Mouse (Mus musculus) heart, adult 2 months (tissue): Measurements from ENCODE around the gene Foxn3. TPM values are rescaled to one million over a fixed set of nuclear protein-coding genes. Genes with fewer than 3 reads are reported as not detected.
A peak's percentile ranks its signal among the peaks of the same experiment; 100 is the strongest.

Experiments used
- DNase-seq, 2 experiments: peaks; one replicate each; pipeline ENCODE4 v3.0.0; 2021
- H3K27ac ChIP-seq: fragments of 200-600 bp; 2 replicates; pipeline ENCODE4 v1.8.1; 2022
- H3K27me3 ChIP-seq: fragments of 200-500 bp; 2 replicates; pipeline ENCODE4 v1.6.1; 2012; ENCODE audit warnings: mild to moderate bottlenecking, low read length, inconsistent platforms, mixed read lengths; ENCODE audit not compliant: control insufficient read depth, insufficient read depth
- H3K36me3 ChIP-seq: fragments of 200-500 bp; 2 replicates; pipeline ENCODE4 v1.6.1; 2012; ENCODE audit warnings: low read length, inconsistent platforms; ENCODE audit not compliant: control insufficient read depth, insufficient read depth
- H3K4me1 ChIP-seq: fragments of 200-500 bp; 2 replicates; pipeline ENCODE4 v1.6.1; 2011; ENCODE audit warnings: low read length; ENCODE audit not compliant: control insufficient read depth, insufficient read depth
- H3K4me3 ChIP-seq: fragments of 200-600 bp; 2 replicates; pipeline ENCODE4 v1.8.1; 2022
- H3K79me2 ChIP-seq: fragments of 200-500 bp; replicated peaks from 2 replicates; pipeline ENCODE4 v1.6.1; 2012; ENCODE audit warnings: mild to moderate bottlenecking, inconsistent platforms, low read length, moderate library complexity, mixed read lengths; ENCODE audit not compliant: control insufficient read depth, insufficient read depth
- H3K9ac ChIP-seq: fragments of 200-500 bp; 2 replicates; pipeline ENCODE4 v1.6.1; 2012; ENCODE audit warnings: low read depth, mild to moderate bottlenecking, control low read depth, inconsistent platforms, low read length, mixed read lengths
- CTCF ChIP-seq: fragments of 200-600 bp; IDR thresholded peaks from 2 replicates; pipeline ENCODE4 v1.8.1; 2022; ENCODE audit warnings: antibody characterized with exemption, mild to moderate bottlenecking, moderate library complexity
- EP300 ChIP-seq: fragments of 200-500 bp; IDR thresholded peaks from 2 replicates; pipeline ENCODE4 v1.6.1; 2011; ENCODE audit warnings: low read depth, low read length, control low read depth; ENCODE audit not compliant: insufficient read depth
- POLR2A ChIP-seq: fragments of 200-500 bp; IDR thresholded peaks from 2 replicates; pipeline ENCODE4 v1.6.1; 2011; ENCODE audit warnings: mild to moderate bottlenecking, low read depth, low read length, control low read depth; ENCODE audit not compliant: insufficient read depth
- WGBS: fragments of 180-500 bp; shearing (Covaris S2); methylation state at CpG from one replicate; pipeline ENCODE4 v1.1.7; 2018; 5-methylcytosine and 5-hydroxymethylcytosine counted together
- intact Hi-C: fragments of 180-260 bp; cut with DNase I; formaldehyde crosslinking; loops from one replicate; pipeline ENCODE4 v1.15.1; 2025
- polyA plus RNA-seq: library from polyadenylated mRNA; depleted of rRNA; stranded (reverse); fragments of >200 nt; gene quantifications from 2 replicates; pipeline ENCODE4 v1.2.3, GENCODE M21; 2012
- total RNA-seq, 2 experiments: library from RNA; stranded (reverse); gene quantifications; 2 replicates each; pipeline ENCODE4 v1.2.3; 2021

Foxn3 gene
- total and polyA plus RNA-seq, 3 experiments: 28.1 to 117 (median 106) TPM

- peaks cover 13% of the 10 kb centered on the region for H3K4me1 ChIP-seq
- H3K27ac ChIP-seq: no peak overlapping the region
- intact Hi-C loops: no loop called here
- peaks cover 9% of the 10 kb centered on the region for H3K79me2 ChIP-seq
- 88% methylated on average over 10 of the region's 10 CpGs for WGBS
- TF ChIP-seq CTCF (no peak), POLR2A (no peak), EP300 (no peak)
- H3K36me3 ChIP-seq: peaks cover 3% of the 10 kb centered on the region; the same call in 1 of the 2 replicates
- no peak overlapping the region for H3K4me3 ChIP-seq
- DNase-seq: no peak
- no peak overlapping the region for H3K9ac ChIP-seq
- H3K27me3 ChIP-seq: no peaks in the 10 kb centered on the region
These were observed 195.1 kb downstream of the Foxn3 start for GRCm38 (mm10) chr12:99368251-99368650.

GRCm38 (mm10) chr12:99365999-99366398 lies 197.4 kb downstream of the Foxn3 start:
- peaks cover 9% of the 10 kb centered on the region for H3K79me2 ChIP-seq

GRCm38 (mm10) chr12:99364201-99364600 lies 199.2 kb downstream of the Foxn3 start:
- H3K79me2 ChIP-seq: peaks cover 9% of the 10 kb centered on the region
- WGBS: 41% methylated on average over 6 of the region's 6 CpGs
- DNase-seq: no peak
- no peaks in the 10 kb centered on the region for H3K27me3 ChIP-seq
- peaks cover 3% of the 10 kb centered on the region; the same call in 1 of the 2 replicates for H3K36me3 ChIP-seq
- H3K4me1 ChIP-seq: peaks cover 30% of the 10 kb centered on the region
- no peak overlapping the region for H3K4me3 ChIP-seq
- no peak for TF ChIP-seq CTCF
- TF ChIP-seq EP300: no peak
- TF ChIP-seq POLR2A: no peak
- H3K9ac ChIP-seq: no peak overlapping the region
- H3K27ac ChIP-seq: no peak overlapping the region
- intact Hi-C loops: no loop called here

More at GRCm38 (mm10) chr12:99365999-99366398, 197.4 kb downstream of the Foxn3 start:
- Histone ChIP-seq H3K9ac (no peak overlapping the region), H3K4me3 (no peak overlapping the region), H3K27me3 (no peaks in the 10 kb centered on the region), H3K27ac (no peak overlapping the region), H3K4me1 (peaks cover 29% of the 10 kb centered on the region), H3K36me3 (peaks cover 3% of the 10 kb centered on the region; the same call in 1 of the 2 replicates)
- no peak for TF ChIP-seq POLR2A
- peak; percentile 9; the same call in 1 of the 2 replicates for TF ChIP-seq EP300
- DNase-seq: no peak
- WGBS: 79% methylated on average over 9 of the region's 9 CpGs
- intact Hi-C loops: no loop called here

GRCm38 (mm10) chr12:99363024-99363423 lies 200.4 kb downstream of the Foxn3 start:
- Histone ChIP-seq H3K79me2 (peaks cover 6% of the 10 kb centered on the region), H3K4me3 (no peak overlapping the region), H3K9ac (no peak overlapping the region), H3K27me3 (no peaks in the 10 kb centered on the region), H3K4me1 (peaks cover 28% of the 10 kb centered on the region), H3K36me3 (peaks cover 3% of the 10 kb centered on the region; the same call in 1 of the 2 replicates), H3K27ac (peak overlapping the region; percentile 36)
- intact Hi-C loops: no loop called here
- peak in 1 of 2 experiments; percentile 64 for DNase-seq
- 37% methylated on average over 6 of the region's 6 CpGs for WGBS
- TF ChIP-seq CTCF (no peak), EP300 (peak; percentile 89), POLR2A (0 out of 2 replicates have a peak, but pooled peaks have one; percentile 21)

DNA sequence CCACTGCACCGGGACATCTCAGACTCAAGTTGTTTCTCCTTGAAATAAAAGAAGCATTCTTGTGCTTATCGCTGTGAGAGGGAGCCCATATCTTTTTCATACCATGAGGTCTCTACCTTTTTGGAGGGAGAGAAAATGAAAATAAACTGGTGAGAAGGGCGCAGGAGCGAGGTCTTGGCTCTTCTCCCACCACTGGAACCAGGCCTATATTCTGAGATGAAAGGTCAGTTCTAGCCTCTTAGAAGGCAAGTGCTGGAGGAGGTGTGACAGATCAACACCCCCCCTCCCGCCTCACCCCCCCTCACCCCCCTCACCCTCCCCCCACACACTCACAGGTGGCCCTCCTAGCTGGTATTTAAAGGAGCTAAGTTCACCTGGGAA lies 201.6 kb downstream of the Foxn3 start:
- H3K4me3 ChIP-seq: no peak overlapping the region
- H3K27me3 ChIP-seq: no peaks in the 10 kb centered on the region
- 53% methylated on average over 5 of the region's 5 CpGs for WGBS
- peaks cover 10% of the 10 kb centered on the region for H3K79me2 ChIP-seq
- TF ChIP-seq EP300 (no peak), POLR2A (no peak), CTCF (no peak)
- H3K36me3 ChIP-seq: peaks cover 3% of the 10 kb centered on the region; the same call in 1 of the 2 replicates
- intact Hi-C loops: no loop called here
- no peak for DNase-seq
- H3K9ac ChIP-seq: no peak overlapping the region
- peak overlapping the region; percentile 56; the same call in 1 of the 2 replicates for H3K27ac ChIP-seq
- peaks cover 32% of the 10 kb centered on the region for H3K4me1 ChIP-seq

DNA sequence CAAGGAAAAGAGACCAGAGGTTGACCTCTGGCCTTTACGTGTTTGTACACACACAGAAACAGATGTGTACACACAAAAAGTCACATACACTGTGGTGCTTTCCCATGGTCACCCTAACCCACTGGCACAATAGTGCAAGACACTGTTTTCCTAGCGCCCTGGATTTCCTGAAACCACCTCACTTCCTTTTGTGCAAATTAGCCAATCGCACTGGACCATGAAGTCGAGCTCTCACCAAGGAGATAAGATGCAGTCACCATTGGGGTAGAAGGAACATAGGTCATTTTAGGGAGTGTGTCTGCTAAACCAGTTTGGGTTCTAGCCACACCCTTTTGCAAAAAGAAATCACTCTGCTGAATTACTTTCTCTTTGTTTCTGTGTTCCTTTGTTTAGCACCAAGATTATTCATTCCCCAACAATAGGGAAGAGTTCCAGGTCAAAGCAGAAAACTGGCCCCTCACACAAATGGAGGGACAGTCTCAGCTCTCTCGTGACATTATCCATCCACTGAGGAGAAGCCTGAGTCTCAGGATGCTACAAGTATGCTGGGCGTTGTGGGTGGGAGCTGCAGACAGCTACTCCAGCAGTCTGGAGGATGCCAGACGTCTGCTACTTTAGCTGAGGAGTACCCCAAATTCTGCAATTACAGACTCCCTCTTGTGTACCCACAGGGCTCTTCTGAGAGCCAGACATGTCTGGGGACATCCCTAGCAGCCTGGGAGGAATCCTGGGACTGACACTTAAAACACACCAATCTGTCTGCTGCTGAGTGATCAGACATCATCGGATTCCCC lies 202.2 kb downstream of the Foxn3 start:
- WGBS: 46% methylated on average over 8 of the region's 8 CpGs
- peaks cover 35% of the 10 kb centered on the region for H3K4me1 ChIP-seq

More for the DNA sequence above, 202.2 kb downstream of the Foxn3 start:
- H3K9ac ChIP-seq: no peak overlapping the region
- TF ChIP-seq CTCF (no peak), EP300 (0 out of 2 replicates have a peak, but pooled peaks have one; percentile 13), POLR2A (no peak)
- H3K79me2 ChIP-seq: peaks cover 9% of the 10 kb centered on the region
- no peak for DNase-seq
- intact Hi-C loops: no loop called here
- H3K27ac ChIP-seq: peak overlapping the region; percentile 56
- no peak overlapping the region for H3K4me3 ChIP-seq
- no peaks in the 10 kb centered on the region for H3K27me3 ChIP-seq
- peaks cover 3% of the 10 kb centered on the region; the same call in 1 of the 2 replicates for H3K36me3 ChIP-seq
